Mouse (Mus musculus): ENCODE results near the gene S100a7a. TPM values are rescaled to one million over a fixed set of nuclear protein-coding genes. Genes with fewer than 3 reads are reported as not detected.

The S100a7a gene
- total and polyA plus RNA-seq, 2 experiments from 2014 or later = not detected

DNA sequence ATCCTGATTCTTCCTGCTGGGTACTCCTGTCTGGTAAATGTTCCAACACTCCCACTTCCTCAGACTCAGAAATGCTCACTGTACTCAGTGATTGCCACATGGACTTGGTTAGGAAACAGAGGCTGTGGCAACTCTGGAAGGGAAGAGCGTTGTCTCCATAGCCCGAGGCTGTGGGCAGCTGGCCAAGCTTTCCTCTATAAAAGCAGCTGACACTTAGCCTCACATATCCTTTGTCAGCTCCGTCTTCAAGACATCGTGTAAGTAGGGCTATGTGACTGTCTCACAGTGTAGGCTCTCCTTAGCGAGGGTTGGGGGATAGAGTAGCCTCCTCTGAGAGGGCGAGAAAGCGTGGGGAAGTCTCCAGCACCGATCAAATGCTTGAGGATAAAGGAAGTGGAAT, 15.0 kb downstream of the S100a7a start, which contains the start of gene S100a8:
S100a8 (plus strand) TSS at position 133 of the 400 bp plus-strand sequence.
- H3K36me3 ChIP-seq (ENCODE audit: insufficient read depth, low read length) = no peaks in the 10 kb centered on the region
- no peak within 1 kb of the TSS for H3K4me3 ChIP-seq (ENCODE audit: low read depth, low read length)
- TF ChIP-seq CTCF (IDR thresholded peaks at IDR 0.05) = no peak
- H3K4me1 ChIP-seq (ENCODE audit: insufficient read depth, low read length) = no peaks in the 10 kb centered on the region
- no peak for ATAC-seq (ENCODE audit: low FRiP score)
- H3K4me2 ChIP-seq (ENCODE audit: low read depth, low read length, poor library complexity, severe bottlenecking) = no peak within 1 kb of the TSS
- no peaks in the 10 kb centered on the region for H3K9me3 ChIP-seq (ENCODE audit: low read length)
- no peak for DNase-seq (ENCODE audit: low spot score)
- no peak within 1 kb of the TSS for H3K9ac ChIP-seq (replicated peaks; ENCODE audit: low read length, poor library complexity, severe bottlenecking)
- H3K27me3 ChIP-seq (ENCODE audit: insufficient read depth, low read length) = no peaks in the 10 kb centered on the region
- no peak within 1 kb of the TSS for H3K27ac ChIP-seq (ENCODE audit: low read depth, low read length)
- WGBS = 63% methylated on average over 8 of the region's 8 CpGs

DNA sequence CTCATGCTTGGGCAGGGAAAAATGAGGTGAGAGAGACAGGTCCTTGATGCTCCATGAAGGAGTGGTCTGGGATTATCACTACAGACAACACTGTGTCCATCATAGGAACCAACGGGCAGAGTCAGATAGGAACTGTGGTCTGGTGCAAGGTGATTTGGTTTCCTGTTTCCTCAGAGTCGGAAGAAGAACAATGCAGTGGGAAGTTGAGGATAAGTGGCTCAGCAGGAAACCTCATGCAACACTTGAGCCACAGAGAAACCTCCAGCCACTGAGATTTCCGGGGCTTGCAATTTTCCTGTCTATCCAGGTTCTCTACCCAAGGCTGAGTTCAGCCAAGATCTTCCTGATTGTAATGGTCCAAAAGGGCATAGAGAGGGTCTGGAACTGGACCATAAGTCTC, 24.8 kb downstream of the S100a7a start:
- ATAC-seq (ENCODE audit: low FRiP score) = no peak
- WGBS = 55% methylated on average over 3 of the region's 3 CpGs
- TF ChIP-seq CTCF (IDR thresholded peaks at IDR 0.05) = no peak

DNA sequence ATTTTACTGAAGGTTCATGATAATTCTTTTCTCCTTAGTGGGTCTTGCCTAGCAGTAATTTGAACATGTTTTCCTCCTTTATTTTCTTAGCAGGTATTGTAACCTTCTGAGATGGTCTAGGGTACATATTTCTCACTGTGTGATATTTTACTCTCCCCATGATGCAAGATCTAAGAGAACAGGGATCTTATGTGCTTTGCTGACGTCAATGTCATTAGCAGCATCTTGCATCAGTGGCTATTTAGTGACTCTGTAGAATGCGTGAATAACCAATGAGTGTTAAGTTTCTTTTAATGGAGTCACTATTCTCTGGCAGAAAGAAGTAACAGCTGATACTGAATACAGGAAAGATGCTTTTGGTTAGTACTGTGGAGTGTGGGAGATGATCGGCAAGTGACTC, 30.1 kb downstream of the S100a7a start:
- Histone ChIP-seq H3K4me2 (ENCODE audit: low read depth, low read length, poor library complexity, severe bottlenecking) (no peak overlapping the region), H3K36me3 (ENCODE audit: insufficient read depth, low read length) (no peaks in the 10 kb centered on the region), H3K27me3 (ENCODE audit: insufficient read depth, low read length) (no peaks in the 10 kb centered on the region), H3K9ac (replicated peaks; ENCODE audit: low read length, poor library complexity, severe bottlenecking) (no peak overlapping the region), H3K4me3 (ENCODE audit: low read depth, low read length) (no peak overlapping the region), H3K4me1 (ENCODE audit: insufficient read depth, low read length) (no peaks in the 10 kb centered on the region), H3K27ac (ENCODE audit: low read depth, low read length) (no peak overlapping the region), H3K9me3 (ENCODE audit: low read length) (no peaks in the 10 kb centered on the region)
- no peak for ATAC-seq (ENCODE audit: low FRiP score)
- TF ChIP-seq CTCF (IDR thresholded peaks at IDR 0.05) = no peak
- DNase-seq (ENCODE audit: low spot score) = no peak
- 89% methylated on average over 3 of the region's 3 CpGs for WGBS

More for the DNA sequence above, 24.8 kb downstream of the S100a7a start:
- H3K36me3 ChIP-seq (ENCODE audit: insufficient read depth, low read length) = no peaks in the 10 kb centered on the region
- H3K4me2 ChIP-seq (ENCODE audit: low read depth, low read length, poor library complexity, severe bottlenecking) = no peak overlapping the region
- no peak overlapping the region for H3K27ac ChIP-seq (ENCODE audit: low read depth, low read length)
- H3K4me3 ChIP-seq (ENCODE audit: low read depth, low read length) = no peak overlapping the region
- H3K4me1 ChIP-seq (ENCODE audit: insufficient read depth, low read length) = no peaks in the 10 kb centered on the region
- no peaks in the 10 kb centered on the region for H3K9me3 ChIP-seq (ENCODE audit: low read length)
- no peak overlapping the region for H3K9ac ChIP-seq (replicated peaks; ENCODE audit: low read length, poor library complexity, severe bottlenecking)
- DNase-seq (ENCODE audit: low spot score) = no peak
- no peaks in the 10 kb centered on the region for H3K27me3 ChIP-seq (ENCODE audit: insufficient read depth, low read length)

DNA sequence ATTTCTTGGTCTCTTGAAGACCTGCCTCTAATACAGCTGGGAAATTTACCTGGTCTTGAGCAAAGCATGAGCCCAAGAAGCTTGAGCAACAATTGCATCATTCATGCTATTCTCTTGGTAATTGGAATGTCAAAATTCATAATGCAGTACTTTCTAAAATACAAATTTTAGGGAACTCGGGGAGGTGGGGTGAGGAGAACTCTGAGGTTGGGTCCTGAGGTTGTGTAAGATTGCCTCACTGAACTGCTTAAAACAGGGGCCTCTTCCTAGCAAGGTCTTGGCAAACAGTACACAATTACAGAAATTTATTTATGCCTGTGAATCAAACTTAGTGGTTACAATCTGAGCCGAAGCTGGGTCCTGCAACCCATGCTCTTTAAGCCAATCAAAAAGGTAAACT, 33.0 kb downstream of the S100a7a start:
- TF ChIP-seq CTCF (IDR thresholded peaks at IDR 0.05) = no peak
- Histone ChIP-seq H3K4me2 (ENCODE audit: low read depth, low read length, poor library complexity, severe bottlenecking) (no peak overlapping the region), H3K27ac (ENCODE audit: low read depth, low read length) (no peak overlapping the region), H3K4me3 (ENCODE audit: low read depth, low read length) (no peak overlapping the region), H3K9me3 (ENCODE audit: low read length) (no peaks in the 10 kb centered on the region), H3K36me3 (ENCODE audit: insufficient read depth, low read length) (no peaks in the 10 kb centered on the region), H3K4me1 (ENCODE audit: insufficient read depth, low read length) (no peaks in the 10 kb centered on the region), H3K9ac (replicated peaks; ENCODE audit: low read length, poor library complexity, severe bottlenecking) (no peak overlapping the region), H3K27me3 (ENCODE audit: insufficient read depth, low read length) (no peaks in the 10 kb centered on the region)
- DNase-seq (ENCODE audit: low spot score) = no peak
- no peak for ATAC-seq (ENCODE audit: low FRiP score)
- WGBS = 86% methylated on average over 2 of the region's 2 CpGs

DNA sequence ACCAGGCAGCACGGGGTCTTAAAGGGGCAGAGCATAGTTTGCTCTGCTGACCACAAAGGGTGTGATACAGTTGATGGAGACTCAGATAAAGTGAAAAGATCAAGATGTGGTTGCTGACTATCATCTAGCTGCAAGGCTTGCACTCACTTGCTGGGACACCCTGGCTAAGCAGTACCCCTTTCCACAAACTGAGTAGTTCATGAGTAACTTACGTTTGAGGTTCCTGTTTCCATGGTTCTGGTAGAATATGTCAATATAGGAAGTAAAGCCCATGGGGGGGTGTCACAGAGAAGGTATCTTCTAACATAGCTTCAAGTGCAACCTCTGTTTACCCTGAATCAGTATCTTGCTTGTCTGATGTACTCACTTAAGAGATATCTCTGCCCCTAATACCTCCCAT, 39.7 kb downstream of the S100a7a start:
- Histone ChIP-seq H3K9ac (replicated peaks; ENCODE audit: low read length, poor library complexity, severe bottlenecking) (no peak overlapping the region), H3K36me3 (ENCODE audit: insufficient read depth, low read length) (no peaks in the 10 kb centered on the region), H3K27me3 (ENCODE audit: insufficient read depth, low read length) (no peaks in the 10 kb centered on the region), H3K4me2 (ENCODE audit: low read depth, low read length, poor library complexity, severe bottlenecking) (no peak overlapping the region), H3K4me1 (ENCODE audit: insufficient read depth, low read length) (no peaks in the 10 kb centered on the region), H3K4me3 (ENCODE audit: low read depth, low read length) (no peak overlapping the region), H3K27ac (ENCODE audit: low read depth, low read length) (no peak overlapping the region), H3K9me3 (ENCODE audit: low read length) (no peaks in the 10 kb centered on the region)
- WGBS = 81% methylated on average over 2 of the region's 2 CpGs
- no peak for TF ChIP-seq CTCF (IDR thresholded peaks at IDR 0.05)
- no peak for DNase-seq (ENCODE audit: low spot score)
- ATAC-seq (ENCODE audit: low FRiP score) = no peak

DNA sequence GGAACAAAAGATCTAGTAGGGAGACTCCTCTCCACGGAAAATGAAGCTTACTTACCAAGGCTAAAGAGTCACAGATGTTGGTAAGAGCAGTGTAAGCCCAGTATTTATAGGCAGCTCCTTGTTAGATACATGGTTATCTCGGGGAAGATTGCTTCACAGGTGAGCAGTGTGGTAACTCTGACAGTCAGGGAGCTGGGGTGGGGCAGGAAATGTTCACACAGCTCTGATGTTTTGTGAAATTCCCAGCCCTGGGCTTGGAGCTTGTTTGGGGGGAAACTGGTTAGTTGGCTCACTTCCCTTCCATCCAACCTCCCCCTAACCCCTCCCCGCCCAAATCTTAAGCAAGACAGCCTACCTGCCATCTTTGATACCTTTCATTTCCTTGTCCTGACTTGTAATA, 41.8 kb downstream of the S100a7a start, which contains the start of gene S100a9:
S100a9 (minus strand) TSS at position 109 of the 400 bp plus-strand sequence.
- H3K9ac ChIP-seq (replicated peaks; ENCODE audit: low read length, poor library complexity, severe bottlenecking) = no peak within 1 kb of the TSS
- DNase-seq (ENCODE audit: low spot score) (no peak), ATAC-seq (ENCODE audit: low FRiP score) (no peak)
- TF ChIP-seq CTCF (IDR thresholded peaks at IDR 0.05) = no peak
- no peaks in the 10 kb centered on the region for H3K9me3 ChIP-seq (ENCODE audit: low read length)
- WGBS = 69% methylated on average over 3 of the region's 3 CpGs
- H3K27me3 ChIP-seq (ENCODE audit: insufficient read depth, low read length) = no peaks in the 10 kb centered on the region
- H3K36me3 ChIP-seq (ENCODE audit: insufficient read depth, low read length) = no peaks in the 10 kb centered on the region
- H3K27ac ChIP-seq (ENCODE audit: low read depth, low read length) = no peak within 1 kb of the TSS
- H3K4me3 ChIP-seq (ENCODE audit: low read depth, low read length) = no peak within 1 kb of the TSS
- H3K4me1 ChIP-seq (ENCODE audit: insufficient read depth, low read length) = no peaks in the 10 kb centered on the region
- H3K4me2 ChIP-seq (ENCODE audit: low read depth, low read length, poor library complexity, severe bottlenecking) = no peak within 1 kb of the TSS
